In the genomic region with DNA sequence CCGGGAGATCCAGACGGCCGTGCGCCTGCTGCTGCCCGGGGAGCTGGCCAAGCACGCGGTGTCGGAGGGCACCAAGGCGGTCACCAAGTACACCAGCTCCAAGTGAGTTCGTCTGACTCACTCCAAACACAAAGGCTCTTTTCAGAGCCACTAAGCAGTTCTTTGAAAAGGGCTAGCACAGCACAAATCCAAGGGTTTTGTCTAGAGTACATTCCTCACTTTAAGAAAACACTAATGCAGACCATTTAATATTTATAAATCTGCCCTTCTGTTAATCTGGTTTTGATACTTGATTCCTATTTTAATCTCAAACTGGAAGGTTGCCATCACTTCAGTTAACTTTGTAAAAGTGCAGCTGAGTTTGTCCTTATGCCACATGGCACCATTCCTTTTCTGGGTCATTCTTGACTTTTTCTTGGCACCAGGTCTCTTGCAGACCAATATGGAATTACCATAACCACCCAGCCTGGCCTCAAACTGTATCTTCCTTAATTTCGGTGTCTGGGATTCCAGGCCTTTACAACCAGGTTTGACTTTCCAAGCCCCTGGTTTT, we compare ENCODE assay signal across 8 mouse cellular contexts. TPM values are rescaled to one million over a fixed set of nuclear protein-coding genes. Genes with fewer than 3 reads are reported as not detected.
DNase-seq lines count a peak whose midpoint lies in the region; ATAC-seq and TF ChIP-seq lines count a peak whose summit lies in the region.

No protein-coding gene starts in this region.

- peak overlapping the region; percentile 60 for H3K4me2 ChIP-seq in intestine, embryonic 15.5 days (replicated peaks)
- peak overlapping the region; percentile 60 for H3K4me2 ChIP-seq in neural tube, embryonic 12.5 days (replicated peaks)

- no peaks in the 10 kb centered on the region for H3K9me3 ChIP-seq in intestine, embryonic 15.5 days
- no peaks in the 10 kb centered on the region for H3K9me3 ChIP-seq in neural tube, embryonic 12.5 days

- H3K27me3 ChIP-seq in spleen, adult 2 months (ENCODE audit: control insufficient read depth, insufficient read depth, low read length): no peaks in the 10 kb centered on the region
- H3K27me3 ChIP-seq in intestine, embryonic 15.5 days (replicated peaks): no peaks in the 10 kb centered on the region
- no peaks in the 10 kb centered on the region for H3K27me3 ChIP-seq in neural tube, embryonic 12.5 days (replicated peaks)

- no peak for DNase-seq in spleen, adult 2 months (ENCODE audit: low read depth in 1 of 2, low spot score in 2 of 2)
- no peak for DNase-seq in spleen, adult 18-20 months
- DNase-seq in embryo, embryonic 9.5 days (ENCODE audit: extremely low spot score): peak; percentile 75
- DNase-seq in frontal cortex, postnatal 10 days (ENCODE audit: low spot score in 2 of 2): no peak
- DNase-seq in adrenal gland, postnatal 14 days: no peak
- no peak for DNase-seq in layer of hippocampus, adult 11-12 months (ENCODE audit: low spot score)

- H3K9ac ChIP-seq in intestine, embryonic 15.5 days: peak overlapping the region; percentile 41
- peak overlapping the region; percentile 54 for H3K9ac ChIP-seq in neural tube, embryonic 12.5 days

- WGBS in spleen, adult 2 months: 7% methylated on average over 11 of the region's 11 CpGs
- WGBS in intestine, embryonic 15.5 days: 3% methylated on average over 11 of the region's 11 CpGs
- WGBS in neural tube, embryonic 12.5 days: 3% methylated on average over 11 of the region's 11 CpGs

- H3K4me3 ChIP-seq in spleen, adult 2 months (ENCODE audit: extremely low read depth, insufficient read depth, insufficient read length): peak overlapping the region; percentile 58; the same call in 1 of the 2 replicates
- H3K4me3 ChIP-seq in intestine, embryonic 15.5 days (replicated peaks): peak overlapping the region; percentile 29
- peak overlapping the region; percentile 32 for H3K4me3 ChIP-seq in neural tube, embryonic 12.5 days

- H3K4me1 ChIP-seq in spleen, adult 2 months (ENCODE audit: control insufficient read depth, insufficient read depth, insufficient read length): peaks cover 9% of the 10 kb centered on the region
- H3K4me1 ChIP-seq in intestine, embryonic 15.5 days (replicated peaks): peaks cover 8% of the 10 kb centered on the region
- peaks cover 13% of the 10 kb centered on the region for H3K4me1 ChIP-seq in neural tube, embryonic 12.5 days

- peak overlapping the region; percentile 83; the same call in 1 of the 2 replicates for H3K27ac ChIP-seq in spleen, adult 2 months (ENCODE audit: insufficient read depth, low read length)
- H3K27ac ChIP-seq in intestine, embryonic 15.5 days: peak overlapping the region; percentile 87
- peak overlapping the region; percentile 57; the same call in 1 of the 2 replicates for H3K27ac ChIP-seq in neural tube, embryonic 12.5 days

- ATAC-seq in intestine, embryonic 15.5 days: peak; percentile 17
- peak; percentile 38 for ATAC-seq in neural tube, embryonic 12.5 days (ENCODE audit: low FRiP score, low read depth)

- no peak for TF ChIP-seq CTCF in spleen, adult 2 months (IDR thresholded peaks at IDR 0.05; ENCODE audit: extremely low read depth, insufficient read depth, insufficient read length, insufficient replicate concordance)

- no peak for TF ChIP-seq POLR2A in spleen, adult 2 months (IDR thresholded peaks at IDR 0.05; ENCODE audit: low read depth, low read length)

- H3K36me3 ChIP-seq in spleen, adult 2 months (ENCODE audit: control insufficient read depth, insufficient read depth, low read length): no peaks in the 10 kb centered on the region
- no peaks in the 10 kb centered on the region for H3K36me3 ChIP-seq in intestine, embryonic 15.5 days
- H3K36me3 ChIP-seq in neural tube, embryonic 12.5 days: no peaks in the 10 kb centered on the region

RNA-seq across cellular contexts. Expression of gene Hist1h2bm, which starts 0.6 kb away (rescaled TPM):
- 6.5 and 12.9 TPM in 2 replicates for polyA plus RNA-seq in spleen, adult 2 months (2012; rRNA removed)
- polyA plus RNA-seq in intestine, embryonic 15.5 days (2015; fragmentation: Nextera tagmentation; extraction: Ambion mirVana): 1.7 and 4.3 TPM in 2 replicates
- polyA plus RNA-seq in neural tube, embryonic 12.5 days (2016; fragmentation: Nextera tagmentation; extraction: Ambion mirVana): 2.9 and 4.4 TPM in 2 replicates
- total RNA-seq in adrenal gland, postnatal 14 days (2021): 57.9 and 74.0 TPM in 2 replicates

RNA-seq across cellular contexts. Expression of gene Hist1h3h, which starts 5.0 kb away (rescaled TPM):
- polyA plus RNA-seq in spleen, adult 2 months (2012; rRNA removed): 81.3 and 147 TPM in 2 replicates
- polyA plus RNA-seq in intestine, embryonic 15.5 days (2015; fragmentation: Nextera tagmentation; extraction: Ambion mirVana): 5.4 and 13.1 TPM in 2 replicates
- polyA plus RNA-seq in neural tube, embryonic 12.5 days (2016; fragmentation: Nextera tagmentation; extraction: Ambion mirVana): 14.0 and 17.0 TPM in 2 replicates
- total RNA-seq in adrenal gland, postnatal 14 days (2021): 287 and 324 TPM in 2 replicates

RNA-seq across cellular contexts. Expression of gene Hist1h2ai, which starts 6.2 kb away (rescaled TPM):
- 40.4 and 81.0 TPM in 2 replicates for polyA plus RNA-seq in spleen, adult 2 months (2012; rRNA removed)
- 14.7 and 32.5 TPM in 2 replicates for polyA plus RNA-seq in intestine, embryonic 15.5 days (2015; fragmentation: Nextera tagmentation; extraction: Ambion mirVana)
- polyA plus RNA-seq in neural tube, embryonic 12.5 days (2016; fragmentation: Nextera tagmentation; extraction: Ambion mirVana): 16.2 and 34.8 TPM in 2 replicates
- 129 and 184 TPM in 2 replicates for total RNA-seq in adrenal gland, postnatal 14 days (2021)

RNA-seq across cellular contexts. Expression of gene Hist1h2bl, which starts 6.5 kb away (rescaled TPM):
- polyA plus RNA-seq in spleen, adult 2 months (2012; rRNA removed): 18.0 and 18.4 TPM in 2 replicates
- 1.4 and 4.3 TPM in 2 replicates for polyA plus RNA-seq in intestine, embryonic 15.5 days (2015; fragmentation: Nextera tagmentation; extraction: Ambion mirVana)
- 1.6 and 1.7 TPM in 2 replicates for polyA plus RNA-seq in neural tube, embryonic 12.5 days (2016; fragmentation: Nextera tagmentation; extraction: Ambion mirVana)
- total RNA-seq in adrenal gland, postnatal 14 days (2021): 191 and 254 TPM in 2 replicates

RNA-seq across cellular contexts. Expression of gene Hist1h4j, which starts 12.4 kb away (rescaled TPM):
- 9.1 and 9.5 TPM in 2 replicates for polyA plus RNA-seq in spleen, adult 2 months (2012; rRNA removed)
- 1.2 and 1.6 TPM in 2 replicates for polyA plus RNA-seq in intestine, embryonic 15.5 days (2015; fragmentation: Nextera tagmentation; extraction: Ambion mirVana)
- 0.87 and 1.6 TPM in 2 replicates for polyA plus RNA-seq in neural tube, embryonic 12.5 days (2016; fragmentation: Nextera tagmentation; extraction: Ambion mirVana)
- 35.2 and 49.4 TPM in 2 replicates for total RNA-seq in adrenal gland, postnatal 14 days (2021)
